Mouse (Mus musculus): Measurements from ENCODE around the gene Fdxr. TPM values are rescaled to one million over a fixed set of nuclear protein-coding genes. Genes with fewer than 3 reads are reported as not detected.

The Fdxr gene
- polyA plus RNA-seq (2012; rRNA removed): 12.0 and 14.4 TPM in 2 replicates

GRCm38 (mm10) chr11:115276780-115277603, at the start of gene Fdxr:
Gene Fdxr, minus strand, starts transcription at chr11:115277050.

GRCm38 (mm10) chr11:115321906-115322693, 45.2 kb upstream of the Fdxr start, which contains the start of gene Ush1g:
Gene Ush1g, minus strand, starts transcription at chr11:115322041.

GRCm38 (mm10) chr11:115306863-115307262, 30.0 kb upstream of the Fdxr start, which contains the start of gene Otop2:
Gene Otop2, plus strand, starts transcription at chr11:115307163.

GRCm38 (mm10) chr11:115297214-115297826, 20.5 kb upstream of the Fdxr start, which contains the start of gene Fads6:
Gene Fads6, minus strand, starts transcription at chr11:115297663.

GRCm38 (mm10) chr11:115267061-115267883, 9.6 kb downstream of the Fdxr start, which contains the start of gene Grin2c:
Gene Grin2c, minus strand, starts transcription at chr11:115267243.

Other genes with a start within 250 kb of the Fdxr start
- gene Cd300ld5, start 239.3 kb downstream of the Fdxr start, polyA plus RNA-seq (2012; rRNA removed): 0.06 and 0.15 TPM in 2 replicates
- 0.53 and 0.97 TPM in 2 replicates for gene Cd300ld3, start 228.6 kb downstream of the Fdxr start, polyA plus RNA-seq (2012; rRNA removed)
- 0.50 and 0.73 TPM in 2 replicates for gene Cd300e, start 214.9 kb downstream of the Fdxr start, polyA plus RNA-seq (2012; rRNA removed)
- gene Rab37, start 185.6 kb downstream of the Fdxr start, polyA plus RNA-seq (2012; rRNA removed): 1.6 and 1.8 TPM in 2 replicates
- gene Cd300lf, start 143.1 kb downstream of the Fdxr start, polyA plus RNA-seq (2012; rRNA removed): 1.7 and 2.1 TPM in 2 replicates
- 37.4 and 43.9 TPM in 2 replicates for gene Slc9a3r1, start 113.7 kb downstream of the Fdxr start, polyA plus RNA-seq (2012; rRNA removed)
- 1.2 and 1.7 TPM in 2 replicates for gene Tmem104, start 89.6 kb downstream of the Fdxr start, polyA plus RNA-seq (2012; rRNA removed)
- gene Nat9, start 89.2 kb downstream of the Fdxr start, polyA plus RNA-seq (2012; rRNA removed): 7.6 and 9.0 TPM in 2 replicates
- 0.12 and 0.20 TPM in 2 replicates for gene Grin2c, start 9.8 kb downstream of the Fdxr start, polyA plus RNA-seq (2012; rRNA removed)
- gene Fads6, start 20.6 kb upstream of the Fdxr start, polyA plus RNA-seq (2012; rRNA removed): 6.1 and 6.9 TPM in 2 replicates
- not detected in 2 replicates for gene Otop2, start 30.1 kb upstream of the Fdxr start, polyA plus RNA-seq (2012; rRNA removed)
- 0.05 and 0.07 TPM in 2 replicates for gene Ush1g, start 45.0 kb upstream of the Fdxr start, polyA plus RNA-seq (2012; rRNA removed)
- not detected in 2 replicates for gene Otop3, start 57.7 kb upstream of the Fdxr start, polyA plus RNA-seq (2012; rRNA removed)
- gene Hid1, start 90.7 kb upstream of the Fdxr start, polyA plus RNA-seq (2012; rRNA removed): 0.57 and 0.70 TPM in 2 replicates
- gene Cdr2l, start 104.9 kb upstream of the Fdxr start, polyA plus RNA-seq (2012; rRNA removed): 1.4 and 1.5 TPM in 2 replicates
- gene Mrpl58, start 126.7 kb upstream of the Fdxr start, polyA plus RNA-seq (2012; rRNA removed): 38.7 and 39.5 TPM in 2 replicates
- gene Atp5h, start 142.9 kb upstream of the Fdxr start, polyA plus RNA-seq (2012; rRNA removed): 362 and 391 TPM in 2 replicates
- gene Kctd2, start 143.1 kb upstream of the Fdxr start, polyA plus RNA-seq (2012; rRNA removed): 6.4 and 6.8 TPM in 2 replicates
- gene Trim80, start 163.5 kb upstream of the Fdxr start, polyA plus RNA-seq (2012; rRNA removed): 0.05 TPM in 2 replicates
- gene Slc16a5, start 185.4 kb upstream of the Fdxr start, polyA plus RNA-seq (2012; rRNA removed): 0.05 TPM in 1 of 2 replicates, not detected in the other
- gene Armc7, start 198.6 kb upstream of the Fdxr start, polyA plus RNA-seq (2012; rRNA removed): 1.8 and 2.2 TPM in 2 replicates
- 26.9 and 30.1 TPM in 2 replicates for gene Nt5c, start 214.8 kb upstream of the Fdxr start, polyA plus RNA-seq (2012; rRNA removed)
- 141 and 165 TPM in 2 replicates for gene Jpt1, start 237.3 kb upstream of the Fdxr start, polyA plus RNA-seq (2012; rRNA removed)